Mouse (Mus musculus) forebrain, embryonic 10.5 days (tissue): ENCODE measurements around the gene Gapdh. TPM values are rescaled to one million over a fixed set of nuclear protein-coding genes. Genes with fewer than 3 reads are reported as not detected.

Experiments used
- microRNA-seq: library from miRNA; unstranded; fragments of <30 nt; microRNA quantifications from one replicate; pipeline ENCODE4, GENCODE M21; 2017
- polyA plus RNA-seq: library from polyadenylated mRNA; unstranded; fragments of >200 nt; fragmentation: Nextera tagmentation; extraction: Ambion mirVana; gene quantifications from 2 replicates; pipeline ENCODE4 v1.2.1, GENCODE M21; 2016

The Gapdh gene
- polyA plus RNA-seq, 1 experiment from 2014 or later = 3,313 TPM

Small RNA genes within 50 kb of the gene (microRNA-seq; reads per million reads assigned to microRNA genes)
- gene Mir3098 = 3.0 reads per million, percentile 2 among the genes with 10 or more reads in this experiment

Other genes starting within 250 kb of the Gapdh start
- gene Ptms, start 246.4 kb downstream of the Gapdh start, polyA plus RNA-seq = 218 and 224 TPM in 2 replicates
- 388 and 398 TPM in 2 replicates for gene Mlf2, start 235.1 kb downstream of the Gapdh start, polyA plus RNA-seq
- 136 and 143 TPM in 2 replicates for gene Cops7a, start 200.9 kb downstream of the Gapdh start, polyA plus RNA-seq
- 1.4 and 1.7 TPM in 2 replicates for gene Pianp, start 169.8 kb downstream of the Gapdh start, polyA plus RNA-seq
- gene Zfp384, start 157.3 kb downstream of the Gapdh start, polyA plus RNA-seq = 8.2 and 12.1 TPM in 2 replicates
- gene Ing4, start 126.7 kb downstream of the Gapdh start, polyA plus RNA-seq = 117 and 121 TPM in 2 replicates
- 12.8 and 12.9 TPM in 2 replicates for gene Acrbp, start 116.8 kb downstream of the Gapdh start, polyA plus RNA-seq
- gene Lpar5, start 98.5 kb downstream of the Gapdh start, polyA plus RNA-seq = 0.22 and 0.30 TPM in 2 replicates
- 91.0 and 99.4 TPM in 2 replicates for gene Chd4, start 70.5 kb downstream of the Gapdh start, polyA plus RNA-seq
- 101 and 103 TPM in 2 replicates for gene Nop2, start 34.6 kb downstream of the Gapdh start, polyA plus RNA-seq
- 9.2 and 10.0 TPM in 2 replicates for gene Iffo1, start 21.2 kb downstream of the Gapdh start, polyA plus RNA-seq
- gene Ncapd2, start 25.2 kb upstream of the Gapdh start, polyA plus RNA-seq = 271 and 274 TPM in 2 replicates
- 232 and 239 TPM in 2 replicates for gene Mrpl51, start 25.3 kb upstream of the Gapdh start, polyA plus RNA-seq
- gene Vamp1, start 49.1 kb upstream of the Gapdh start, polyA plus RNA-seq = 3.8 and 4.7 TPM in 2 replicates
- 1.6 and 2.1 TPM in 2 replicates for gene Tapbpl, start 65.4 kb upstream of the Gapdh start, polyA plus RNA-seq
- 1.1 and 1.7 TPM in 2 replicates for gene Cd27, start 70.5 kb upstream of the Gapdh start, polyA plus RNA-seq
- gene Tuba3a, start 119.6 kb upstream of the Gapdh start, polyA plus RNA-seq = 0.12 TPM in 1 of 2 replicates, not detected in the other
- 16.1 and 17.2 TPM in 2 replicates for gene Ltbr, start 147.4 kb upstream of the Gapdh start, polyA plus RNA-seq
- 0.20 and 0.30 TPM in 2 replicates for gene Scnn1a, start 154.2 kb upstream of the Gapdh start, polyA plus RNA-seq
- gene Tnfrsf1a, start 182.9 kb upstream of the Gapdh start, polyA plus RNA-seq = 24.1 and 24.4 TPM in 2 replicates
- gene Plekhg6, start 214.3 kb upstream of the Gapdh start, polyA plus RNA-seq = 0.07 TPM in 2 replicates